Mouse (Mus musculus) cerebellum, postnatal 25 days (tissue): ENCODE measurements around the gene Ahdc1.

Experiments used
- DNase-seq, 2 experiments: peaks; one replicate each; pipeline ENCODE4 v3.0.0; 2021; ENCODE audit warnings: mixed read lengths in 2 of 2

The Ahdc1 gene

GRCm38 (mm10) chr4:133011028-133011820 lies at the start of gene Ahdc1:
Gene Ahdc1 (plus strand): TSS chr4:133011260.
- DNase-seq, result peak; percentile 98

DNA sequence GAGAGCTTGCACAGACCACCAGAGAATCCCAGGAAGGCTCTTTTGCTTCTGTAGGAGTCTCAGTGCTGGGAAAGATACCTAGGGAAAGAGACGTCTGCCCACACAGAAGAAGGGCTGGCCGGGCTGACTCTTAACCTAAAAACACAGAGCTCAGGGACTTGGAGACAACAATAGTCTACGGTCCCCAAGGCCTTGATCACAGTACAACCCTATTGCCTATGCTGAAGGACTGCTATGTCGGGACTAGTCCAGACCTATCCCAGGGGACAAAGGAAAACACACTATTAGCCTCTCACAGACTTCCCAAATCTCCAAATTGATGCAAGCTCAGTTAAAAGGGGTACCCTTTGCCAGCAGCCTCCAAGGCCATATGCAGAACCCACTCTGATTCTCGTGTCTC lies 49.2 kb upstream of the Ahdc1 start:
- no peak for DNase-seq

DNA sequence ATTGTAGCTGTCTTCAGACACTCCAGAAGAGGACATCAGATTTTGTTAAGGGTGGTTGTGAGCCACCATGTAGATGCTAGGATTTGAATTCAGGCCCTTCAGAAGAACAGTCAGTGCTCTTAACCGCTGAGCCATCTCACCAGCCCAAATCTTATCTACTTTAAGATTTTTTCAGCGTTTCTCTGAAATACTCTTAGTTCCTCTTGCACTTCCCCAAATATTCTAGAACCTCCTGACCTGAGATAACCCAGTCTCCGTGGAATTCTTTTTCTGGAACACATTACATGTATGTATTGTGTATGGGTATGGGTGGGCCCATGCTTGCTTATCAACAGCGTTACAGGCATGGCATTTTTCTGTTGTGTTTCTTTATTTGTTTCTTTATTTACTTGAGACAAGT lies 48.4 kb upstream of the Ahdc1 start:
- no peak for DNase-seq

- no peak for DNase-seq
These were observed 47.6 kb upstream of the Ahdc1 start for GRCm38 (mm10) chr4:132963436-132963835.

GRCm38 (mm10) chr4:132964064-132964463 lies 47.0 kb upstream of the Ahdc1 start:
- no peak for DNase-seq

- no peak for DNase-seq
These were observed 46.6 kb upstream of the Ahdc1 start for GRCm38 (mm10) chr4:132964473-132964872.

DNA sequence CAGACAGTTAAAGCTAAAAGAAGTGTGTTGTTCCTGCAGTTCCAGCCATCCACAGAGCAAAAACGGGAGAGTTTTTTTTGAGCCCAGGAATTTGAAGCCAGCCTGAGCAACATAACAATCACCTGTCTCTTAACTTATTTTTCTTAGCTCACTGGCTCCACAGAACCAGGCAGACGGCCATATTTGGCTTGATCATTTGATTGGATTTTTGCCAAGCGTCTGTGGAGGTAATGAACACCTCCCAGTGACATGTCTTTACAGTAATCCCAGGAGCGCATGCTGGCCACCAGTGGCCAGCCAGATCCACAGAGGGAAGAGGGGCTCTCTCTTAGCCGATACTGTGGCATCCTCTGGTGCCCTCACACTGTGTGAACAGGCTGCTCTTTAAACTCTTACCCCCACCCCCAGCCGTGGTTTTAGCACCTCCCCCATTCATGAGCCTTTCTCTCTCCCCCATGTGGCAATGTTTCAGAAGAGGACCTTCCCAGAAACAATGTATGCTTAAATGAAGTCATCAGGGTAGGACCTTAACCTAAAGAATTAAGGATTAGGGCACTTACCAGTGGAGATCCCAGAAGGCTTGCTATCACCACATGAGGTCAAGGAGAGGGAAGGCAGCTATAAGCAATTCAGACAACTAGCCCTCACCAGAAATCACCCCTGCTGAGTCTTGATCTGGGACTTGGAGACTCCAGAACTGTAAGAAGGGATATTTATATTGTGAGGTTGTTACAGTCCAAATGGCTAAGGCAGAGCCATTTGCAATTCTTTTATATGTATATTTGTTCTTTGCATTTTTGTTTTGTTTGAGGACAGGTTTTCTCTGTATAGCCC lies 42.7 kb upstream of the Ahdc1 start:
- DNase-seq, result peak in 1 of 2 experiments; percentile 23

DNA sequence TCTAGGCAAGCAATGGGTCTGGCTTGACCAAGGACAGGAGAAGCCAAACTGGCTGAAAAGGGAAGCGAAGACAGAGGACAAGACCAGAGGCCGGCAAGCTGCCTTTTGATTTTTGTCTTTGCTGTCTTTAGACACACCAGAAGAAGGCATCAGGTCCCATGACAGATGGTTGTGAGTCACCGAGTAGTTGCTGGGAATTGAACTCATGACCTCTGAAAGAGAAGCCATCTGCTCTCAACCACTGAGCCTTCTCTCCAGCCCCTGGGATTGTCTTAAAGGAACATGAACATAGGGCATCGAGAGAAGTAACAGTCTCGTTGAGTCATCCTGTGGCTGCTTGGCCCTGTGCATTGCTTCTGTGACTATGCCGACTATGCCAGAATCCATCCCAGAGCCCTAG lies 39.5 kb upstream of the Ahdc1 start:
- peak in 1 of 2 experiments; percentile 21 for DNase-seq

DNA sequence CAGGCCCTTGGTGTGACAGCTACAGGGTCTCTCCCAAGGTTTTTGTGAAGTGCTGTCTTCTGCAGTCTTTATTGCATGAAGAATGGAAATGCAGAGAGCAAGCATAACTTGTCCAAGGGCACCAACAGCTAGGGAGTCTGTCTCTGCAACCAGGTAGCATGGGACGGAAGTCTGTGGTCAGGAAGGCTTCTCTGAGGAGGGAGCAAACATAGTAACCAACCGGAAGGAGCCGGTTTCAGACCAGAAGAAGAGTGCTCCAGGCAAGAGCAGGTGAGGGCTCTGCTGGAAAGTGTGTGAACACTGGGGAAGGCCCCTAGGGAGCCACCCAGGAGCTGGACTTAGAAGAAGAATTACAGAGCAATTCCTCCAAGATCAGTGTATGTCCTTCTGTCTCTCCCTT lies 39.0 kb upstream of the Ahdc1 start:
- no peak for DNase-seq

- DNase-seq, result no peak
These were observed 38.5 kb upstream of the Ahdc1 start for GRCm38 (mm10) chr4:132972556-132972955.

- DNase-seq, result no peak
These were observed 37.9 kb upstream of the Ahdc1 start for GRCm38 (mm10) chr4:132973186-132973585.

- no peak for DNase-seq
These were observed 37.2 kb upstream of the Ahdc1 start, which contains the start of gene Fgr for GRCm38 (mm10) chr4:132973814-132974398. Gene Fgr (plus strand): TSS chr4:132974095.

DNA sequence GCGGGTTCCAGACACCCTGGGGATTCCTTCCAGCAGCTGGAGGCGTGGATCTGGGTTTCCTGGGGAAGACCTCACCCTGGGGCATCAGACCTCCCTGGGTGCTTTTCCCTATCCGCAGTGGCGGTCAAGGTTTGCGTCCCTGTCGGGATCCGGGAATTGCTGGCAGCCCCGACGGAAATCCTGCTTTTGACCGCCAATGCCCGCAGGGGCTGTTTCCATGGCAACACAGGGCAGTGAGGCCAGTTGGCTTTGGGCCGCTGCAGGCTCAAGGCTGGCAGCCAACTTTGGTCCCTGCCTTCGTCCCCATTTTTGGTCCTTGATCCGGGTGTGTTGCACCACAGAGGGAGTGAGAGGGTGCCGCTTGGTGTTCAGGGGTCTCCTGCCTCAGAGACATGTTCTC lies 36.2 kb upstream of the Ahdc1 start:
- DNase-seq, result peak; percentile 76 to 83

- no peak for DNase-seq
These were observed 35.3 kb upstream of the Ahdc1 start for GRCm38 (mm10) chr4:132975791-132976190.

DNA sequence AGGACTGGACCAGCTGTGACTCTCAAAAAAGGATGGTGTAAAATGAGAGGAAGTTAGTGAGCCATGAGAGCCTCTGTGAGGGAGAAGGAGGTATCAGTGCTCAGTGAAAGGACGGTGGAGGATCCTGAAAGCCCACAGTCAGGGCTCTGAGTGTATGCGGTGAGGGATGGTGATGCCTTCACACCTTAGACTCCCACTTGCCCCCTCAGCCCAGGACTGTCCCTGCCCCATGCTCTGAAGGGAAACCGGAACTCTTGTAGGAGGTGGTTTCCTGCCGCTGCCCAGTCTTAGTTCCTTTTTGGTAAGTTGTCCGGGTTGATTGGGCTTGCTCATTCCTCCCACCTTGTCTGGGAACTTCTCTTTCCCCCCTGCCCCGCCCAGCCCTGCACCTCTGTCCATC lies 34.3 kb upstream of the Ahdc1 start:
- DNase-seq, result no peak

GRCm38 (mm10) chr4:132977597-132977996 lies 33.5 kb upstream of the Ahdc1 start:
- no peak for DNase-seq

GRCm38 (mm10) chr4:132979186-132979585 lies 31.9 kb upstream of the Ahdc1 start:
- DNase-seq, result no peak

GRCm38 (mm10) chr4:132981621-132982020 lies 29.4 kb upstream of the Ahdc1 start:
- no peak for DNase-seq

- no peak for DNase-seq
These were observed 28.1 kb upstream of the Ahdc1 start for GRCm38 (mm10) chr4:132982999-132983398.

- DNase-seq, result no peak
These were observed 27.2 kb upstream of the Ahdc1 start for GRCm38 (mm10) chr4:132983664-132984512.

DNA sequence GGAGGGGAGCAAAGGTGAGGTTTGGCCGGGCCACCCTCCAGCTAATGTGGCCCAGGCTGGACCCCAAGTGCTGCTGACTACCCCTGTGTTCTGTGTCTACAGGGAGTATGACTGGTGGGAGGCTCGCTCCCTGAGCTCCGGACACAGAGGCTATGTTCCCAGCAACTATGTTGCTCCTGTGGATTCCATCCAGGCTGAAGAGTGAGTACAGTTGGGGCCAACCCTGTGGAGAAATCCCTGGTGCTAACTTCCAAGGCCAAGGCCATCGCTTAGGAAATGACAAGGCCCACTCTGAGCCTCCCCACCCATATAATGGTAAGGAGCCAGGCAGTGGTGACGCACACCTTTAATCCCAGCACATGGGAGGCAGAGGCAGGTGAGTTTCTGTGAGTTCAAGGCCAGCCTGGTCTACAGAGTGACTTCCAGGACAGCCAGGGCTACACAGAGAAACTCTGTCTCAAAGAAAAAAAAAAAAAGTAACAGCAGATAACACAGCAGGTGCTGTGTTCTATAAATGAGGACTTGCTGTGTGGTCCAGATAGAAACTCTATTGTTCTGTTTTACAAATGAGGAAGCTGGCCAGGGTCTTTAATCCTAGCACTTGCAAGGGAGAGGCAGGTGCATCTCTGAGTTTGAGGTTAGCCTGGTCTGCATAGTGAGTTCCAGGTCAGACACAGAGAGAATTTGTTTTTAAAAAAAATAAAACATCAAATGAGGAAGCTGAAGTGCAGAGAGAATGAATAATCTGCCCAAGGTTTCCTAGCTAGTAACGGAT lies 22.3 kb upstream of the Ahdc1 start:
- DNase-seq, result no peak

DNA sequence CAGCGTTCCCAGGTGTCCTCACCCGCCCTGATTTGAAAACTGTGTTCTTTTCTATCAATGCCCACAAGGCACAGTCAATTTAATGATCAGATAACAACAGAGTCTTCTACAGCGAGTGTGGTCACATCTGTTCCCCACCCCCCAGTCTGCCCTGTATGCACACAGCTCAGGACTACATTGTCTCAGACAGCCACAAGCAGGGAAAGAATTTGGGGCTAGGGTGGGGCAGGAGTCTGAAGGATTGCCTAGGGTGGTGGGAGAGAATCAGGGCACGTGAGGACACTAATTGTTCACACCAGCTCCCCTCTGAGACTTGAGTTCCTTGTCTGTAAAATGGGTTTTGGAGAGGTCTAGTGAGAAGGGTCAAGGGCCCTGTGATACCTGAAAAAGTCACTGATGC lies 17.5 kb upstream of the Ahdc1 start:
- DNase-seq, result no peak
